Mouse (Mus musculus) forebrain, embryonic 12.5 days (tissue): ENCODE measurements at regions not wholly inside any gene's neighbourhood (a gene's known extent, or its start where the extent isn't known, plus 50 kb on each side); places are given as distances from the start of the nearest gene placed in this dataset.

ENCODE experiments used
- ATAC-seq: fragments of 200-750 bp; cut with Nextera tagmentation; 2 replicates; pipeline ENCODE4 v1.8.0; 2017; ENCODE audit warnings: moderate TSS enrichment; ENCODE audit not compliant: low FRiP score
- H3K27ac ChIP-seq: fragments of 300-500 bp; sonication (generic); 2 replicates; pipeline ENCODE4 v1.5.1; 2016; ENCODE audit warnings: mild to moderate bottlenecking
- H3K27me3 ChIP-seq: fragments of 300-500 bp; sonication (generic); 2 replicates; pipeline ENCODE4 v1.6.1; 2016; ENCODE audit warnings: mild to moderate bottlenecking
- H3K36me3 ChIP-seq: fragments of 300-500 bp; sonication (generic); replicated peaks from 2 replicates; pipeline ENCODE4 v1.6.1; 2016; ENCODE audit warnings: mild to moderate bottlenecking
- H3K4me1 ChIP-seq: fragments of 300-500 bp; sonication (generic); 2 replicates; pipeline ENCODE4 v1.6.1; 2016
- H3K4me2 ChIP-seq: fragments of 300-500 bp; sonication (generic); 2 replicates; pipeline ENCODE4 v1.6.1; 2016; ENCODE audit warnings: mild to moderate bottlenecking, moderate library complexity
- H3K4me3 ChIP-seq: fragments of 300-500 bp; sonication (generic); replicated peaks from 2 replicates; pipeline ENCODE4 v1.5.1; 2016; ENCODE audit warnings: mild to moderate bottlenecking
- H3K9ac ChIP-seq: fragments of 300-500 bp; sonication (generic); 2 replicates; pipeline ENCODE4 v1.6.1; 2016; ENCODE audit warnings: mild to moderate bottlenecking
- H3K9me3 ChIP-seq: fragments of 300-500 bp; sonication (generic); 2 replicates; pipeline ENCODE4 v1.6.1; 2016
- WGBS: fragments of 180-500 bp; shearing (Covaris S2); methylation state at CpG from one replicate; pipeline ENCODE4 v1.1.7; 2016; 5-methylcytosine and 5-hydroxymethylcytosine counted together

- H3K9me3 ChIP-seq: no peaks in the 10 kb centered on the region
- ATAC-seq: no peak
- H3K4me1 ChIP-seq: no peaks in the 10 kb centered on the region
- H3K4me2 ChIP-seq: no peak overlapping the region
- H3K27ac ChIP-seq: no peak overlapping the region
- H3K9ac ChIP-seq: no peak overlapping the region
- WGBS: 67% methylated on average over 1 of the region's 1 CpGs
- H3K36me3 ChIP-seq: no peaks in the 10 kb centered on the region
- no peak overlapping the region for H3K4me3 ChIP-seq
- H3K27me3 ChIP-seq: no peaks in the 10 kb centered on the region
Measured at GRCm38 (mm10) chr2:46533395-46533794, 1416.2 kb upstream of the Zeb2 start.

- Histone ChIP-seq H3K4me1 (no peaks in the 10 kb centered on the region), H3K9me3 (no peaks in the 10 kb centered on the region), H3K27ac (no peak overlapping the region), H3K4me2 (no peak overlapping the region), H3K4me3 (no peak overlapping the region), H3K27me3 (no peaks in the 10 kb centered on the region), H3K9ac (no peak overlapping the region), H3K36me3 (no peaks in the 10 kb centered on the region)
- no peak for ATAC-seq
- 93% methylated on average over 1 of the region's 1 CpGs for WGBS
Measured at GRCm38 (mm10) chr2:46530686-46531085, 1413.5 kb upstream of the Zeb2 start.

GRCm38 (mm10) chr2:46525223-46525622, 1408.0 kb upstream of the Zeb2 start:
- H3K27ac ChIP-seq: no peak overlapping the region
- H3K4me1 ChIP-seq: peaks cover 7% of the 10 kb centered on the region
- no peak overlapping the region for H3K4me2 ChIP-seq
- H3K27me3 ChIP-seq: no peaks in the 10 kb centered on the region
- no peaks in the 10 kb centered on the region for H3K9me3 ChIP-seq
- no peak overlapping the region for H3K9ac ChIP-seq
- 56% methylated on average over 4 of the region's 4 CpGs for WGBS
- H3K36me3 ChIP-seq: no peaks in the 10 kb centered on the region
- H3K4me3 ChIP-seq: no peak overlapping the region
- no peak for ATAC-seq

GRCm38 (mm10) chr2:46524625-46525024, 1407.4 kb upstream of the Zeb2 start:
- WGBS: 66% methylated on average over 6 of the region's 6 CpGs
- Histone ChIP-seq H3K4me1 (peaks cover 7% of the 10 kb centered on the region), H3K9ac (no peak overlapping the region), H3K36me3 (no peaks in the 10 kb centered on the region), H3K4me3 (no peak overlapping the region), H3K4me2 (no peak overlapping the region), H3K9me3 (no peaks in the 10 kb centered on the region), H3K27me3 (no peaks in the 10 kb centered on the region), H3K27ac (no peak overlapping the region)
- no peak for ATAC-seq

GRCm38 (mm10) chr2:46521147-46521965, 1404.2 kb upstream of the Zeb2 start:
- Histone ChIP-seq H3K4me3 (no peak overlapping the region), H3K4me2 (no peak overlapping the region), H3K4me1 (peaks cover 7% of the 10 kb centered on the region), H3K27me3 (no peaks in the 10 kb centered on the region), H3K36me3 (no peaks in the 10 kb centered on the region), H3K27ac (no peak overlapping the region), H3K9me3 (no peaks in the 10 kb centered on the region), H3K9ac (no peak overlapping the region)
- 67% methylated on average over 5 of the region's 5 CpGs for WGBS
- no peak for ATAC-seq

- H3K27ac ChIP-seq: no peak overlapping the region
- H3K9ac ChIP-seq: no peak overlapping the region
- H3K4me3 ChIP-seq: no peak overlapping the region
- no peaks in the 10 kb centered on the region for H3K36me3 ChIP-seq
- 59% methylated on average over 2 of the region's 2 CpGs for WGBS
- no peak overlapping the region for H3K4me2 ChIP-seq
- no peak for ATAC-seq
- H3K27me3 ChIP-seq: no peaks in the 10 kb centered on the region
- no peaks in the 10 kb centered on the region for H3K4me1 ChIP-seq
- H3K9me3 ChIP-seq: no peaks in the 10 kb centered on the region
Measured at GRCm38 (mm10) chr2:46512237-46513028, 1395.2 kb upstream of the Zeb2 start.

GRCm38 (mm10) chr2:46506951-46507350, 1389.8 kb upstream of the Zeb2 start:
- no peaks in the 10 kb centered on the region for H3K27me3 ChIP-seq
- H3K9ac ChIP-seq: no peak overlapping the region
- no peak overlapping the region for H3K27ac ChIP-seq
- H3K36me3 ChIP-seq: no peaks in the 10 kb centered on the region
- H3K9me3 ChIP-seq: no peaks in the 10 kb centered on the region
- no peak overlapping the region for H3K4me3 ChIP-seq
- ATAC-seq: no peak
- H3K4me1 ChIP-seq: no peaks in the 10 kb centered on the region
- WGBS: 21% methylated on average over 1 of the region's 1 CpGs
- no peak overlapping the region for H3K4me2 ChIP-seq

GRCm38 (mm10) chr2:46503074-46503473, 1385.9 kb upstream of the Zeb2 start:
- Histone ChIP-seq H3K9me3 (no peaks in the 10 kb centered on the region), H3K4me2 (no peak overlapping the region), H3K27me3 (no peaks in the 10 kb centered on the region), H3K9ac (no peak overlapping the region), H3K36me3 (no peaks in the 10 kb centered on the region), H3K27ac (no peak overlapping the region), H3K4me3 (no peak overlapping the region), H3K4me1 (no peaks in the 10 kb centered on the region)
- ATAC-seq: no peak
- 88% methylated on average over 2 of the region's 2 CpGs for WGBS

GRCm38 (mm10) chr2:46492299-46492698, 1375.1 kb upstream of the Zeb2 start:
- Histone ChIP-seq H3K27ac (no peak overlapping the region), H3K4me1 (no peaks in the 10 kb centered on the region), H3K36me3 (no peaks in the 10 kb centered on the region), H3K9me3 (no peaks in the 10 kb centered on the region), H3K9ac (no peak overlapping the region), H3K4me3 (no peak overlapping the region), H3K4me2 (no peak overlapping the region), H3K27me3 (no peaks in the 10 kb centered on the region)
- no peak for ATAC-seq
- 26% methylated on average over 2 of the region's 2 CpGs for WGBS

GRCm38 (mm10) chr2:46491081-46491480, 1373.9 kb upstream of the Zeb2 start:
- no peak overlapping the region for H3K4me3 ChIP-seq
- no peaks in the 10 kb centered on the region for H3K9me3 ChIP-seq
- ATAC-seq: no peak
- no peak overlapping the region for H3K27ac ChIP-seq
- H3K9ac ChIP-seq: no peak overlapping the region
- H3K36me3 ChIP-seq: no peaks in the 10 kb centered on the region
- no peaks in the 10 kb centered on the region for H3K4me1 ChIP-seq
- 95% methylated on average over 2 of the region's 2 CpGs for WGBS
- no peaks in the 10 kb centered on the region for H3K27me3 ChIP-seq
- no peak overlapping the region for H3K4me2 ChIP-seq

- no peak overlapping the region for H3K4me3 ChIP-seq
- WGBS: 63% methylated on average over 5 of the region's 5 CpGs
- H3K4me1 ChIP-seq: no peaks in the 10 kb centered on the region
- ATAC-seq: peak; percentile 72; the same call in 1 of the 2 replicates
- H3K27ac ChIP-seq: no peak overlapping the region
- no peak overlapping the region for H3K4me2 ChIP-seq
- no peaks in the 10 kb centered on the region for H3K27me3 ChIP-seq
- H3K36me3 ChIP-seq: no peaks in the 10 kb centered on the region
- H3K9ac ChIP-seq: no peak overlapping the region
- H3K9me3 ChIP-seq: no peaks in the 10 kb centered on the region
Measured at GRCm38 (mm10) chr2:46468936-46469629, 1351.9 kb upstream of the Zeb2 start.

- no peak; the same call in 1 of the 2 replicates for ATAC-seq
- Histone ChIP-seq H3K9ac (no peak overlapping the region), H3K4me2 (no peak overlapping the region), H3K27ac (no peak overlapping the region), H3K4me1 (no peaks in the 10 kb centered on the region), H3K4me3 (no peak overlapping the region), H3K27me3 (no peaks in the 10 kb centered on the region), H3K9me3 (no peaks in the 10 kb centered on the region), H3K36me3 (no peaks in the 10 kb centered on the region)
- WGBS: 47% methylated on average over 4 of the region's 4 CpGs
Measured at GRCm38 (mm10) chr2:46465389-46465788, 1348.2 kb upstream of the Zeb2 start.
